ENCODE assay signal across 13 mouse cellular contexts in genomic region chr4:59422025-59422783, GRCm38 (mm10). TPM values are rescaled to one million over a fixed set of nuclear protein-coding genes. Genes with fewer than 3 reads are reported as not detected.
DNase-seq lines count a peak whose midpoint lies in the region; ATAC-seq and TF ChIP-seq lines count a peak whose summit lies in the region.
"Had no signal": no experiment of that assay in that cellular context is flagged by ENCODE, and none has a peak within 500 bp of the region (broad histone marks: within the 10 kb centered on the region; RNA-seq: fewer than 3 reads in every experiment).

No protein-coding gene starts in this region.

- H3K9me3 ChIP-seq in stomach, postnatal 0 days (ENCODE audit: control insufficient read depth, low read length) = no peaks in the 10 kb centered on the region
- no peaks in the 10 kb centered on the region for H3K9me3 ChIP-seq in intestine, embryonic 16.5 days (ENCODE audit: control insufficient read depth, low read length)
- H3K9me3 ChIP-seq: embryonic facial prominence, embryonic 15.5 days had no signal

- H3K27me3 ChIP-seq in stomach, postnatal 0 days (ENCODE audit: control insufficient read depth, insufficient read depth, low read length) = no peaks in the 10 kb centered on the region
- H3K27me3 ChIP-seq in intestine, embryonic 16.5 days (replicated peaks; ENCODE audit: control insufficient read depth, insufficient read depth, low read length) = no peaks in the 10 kb centered on the region
- H3K27me3 ChIP-seq: embryonic facial prominence, embryonic 15.5 days had no signal

- no peaks in the 10 kb centered on the region for H3K36me3 ChIP-seq in stomach, postnatal 0 days (ENCODE audit: control insufficient read depth, insufficient read depth, low read length)
- H3K36me3 ChIP-seq in intestine, embryonic 16.5 days (ENCODE audit: control insufficient read depth, insufficient read depth, low read length) = no peaks in the 10 kb centered on the region
- H3K36me3 ChIP-seq: embryonic facial prominence, embryonic 15.5 days had no signal

- no peak for TF ChIP-seq CTCF in stomach, postnatal 0 days (IDR thresholded peaks at IDR 0.05; ENCODE audit: low read depth)

- H3K9ac ChIP-seq in stomach, postnatal 0 days (ENCODE audit: low read length) = no peak overlapping the region
- no peak overlapping the region for H3K9ac ChIP-seq in intestine, embryonic 16.5 days (ENCODE audit: low read depth, low read length)
- H3K9ac ChIP-seq: embryonic facial prominence, embryonic 15.5 days had no signal

- no peak overlapping the region for H3K4me2 ChIP-seq in stomach, postnatal 0 days (replicated peaks; ENCODE audit: low read depth)
- H3K4me2 ChIP-seq in intestine, embryonic 16.5 days (ENCODE audit: low read depth, low read length) = no peak overlapping the region
- H3K4me2 ChIP-seq: embryonic facial prominence, embryonic 15.5 days had no signal

- DNase-seq in adrenal gland, adult 8-10 months = peak; percentile 15
- no peak for DNase-seq in adrenal gland, adult 18-20 months (ENCODE audit: low spot score in 2 of 2)
- DNase-seq in ovary, adult 18-20 months (ENCODE audit: low spot score) = peak; percentile 67
- DNase-seq in ovary, postnatal 10 days (ENCODE audit: low spot score) = no peak
- DNase-seq in lung, postnatal 14 days = peak; percentile 16
- peak; percentile 39 for DNase-seq in stomach, postnatal 0 days (ENCODE audit: low spot score)
- DNase-seq in thymus, postnatal 10 days (ENCODE audit: low spot score in 2 of 2) = no peak
- DNase-seq: cerebellum, adult 18-20 months; heart, adult 2 months; kidney, adult 11 months had no signal

- H3K27ac ChIP-seq in stomach, postnatal 0 days (replicated peaks) = peak overlapping the region; percentile 83
- H3K27ac ChIP-seq in intestine, embryonic 16.5 days (ENCODE audit: low read length) = no peak overlapping the region
- H3K27ac ChIP-seq: embryonic facial prominence, embryonic 15.5 days; heart, adult 2 months had no signal

- no peak for TF ChIP-seq EP300 in stomach, postnatal 0 days (optimal IDR thresholded peaks at IDR 0.05)

- ATAC-seq in stomach, postnatal 0 days (ENCODE audit: low FRiP score, low TSS enrichment) = 0 out of 2 replicates have a peak, but pooled peaks have one; percentile 22
- no peak for ATAC-seq in intestine, embryonic 16.5 days

- 31% methylated on average over 5 of the region's 5 CpGs for whole genome bisulfite sequencing in stomach, postnatal 0 days
- 40% methylated on average over 5 of the region's 5 CpGs for WGBS in intestine, embryonic 16.5 days

- no peaks in the 10 kb centered on the region for H3K4me1 ChIP-seq in stomach, postnatal 0 days (replicated peaks; ENCODE audit: control insufficient read depth, insufficient read depth)
- H3K4me1 ChIP-seq in intestine, embryonic 16.5 days (ENCODE audit: control insufficient read depth, insufficient read depth, low read length) = 0 out of 2 replicates have a peak, but pooled peaks cover 2% of the 10 kb centered on the region
- H3K4me1 ChIP-seq: embryonic facial prominence, embryonic 15.5 days had no signal

- H3K4me3 ChIP-seq in stomach, postnatal 0 days (ENCODE audit: low read depth, low read length) = no peak overlapping the region
- no peak overlapping the region for H3K4me3 ChIP-seq in intestine, embryonic 16.5 days (ENCODE audit: low read length)
- H3K4me3 ChIP-seq: embryonic facial prominence, embryonic 15.5 days; heart, adult 2 months; myocyte had no signal

RNA-seq across cellular contexts. Expression of gene Susd1, which starts 16.2 kb away (rescaled TPM):
- 1 to 10 TPM; 3.7 to 7.8 (median 4.9) TPM for total RNA-seq in adrenal gland, adult 8-10 months (2022)
- 1 to 10 TPM; 3.8 to 4.7 TPM for total RNA-seq in adrenal gland, adult 18-20 months (2021)
- 3.2 and 3.4 TPM in 2 replicates for polyA plus RNA-seq in stomach, postnatal 0 days (2015; fragmentation: Nextera tagmentation; extraction: Ambion mirVana)
- polyA plus RNA-seq in intestine, embryonic 16.5 days (2015; fragmentation: Nextera tagmentation; extraction: Ambion mirVana) = 12.7 and 13.0 TPM in 2 replicates

Comparison
In these comparisons a context has a peak if more than half of its experiments do, and no peak if none do; other contexts are left out.
1. DNase-seq: peak in adrenal gland, adult 8-10 months (single experiment), ovary, adult 18-20 months (single experiment), lung, postnatal 14 days (single experiment) and stomach, postnatal 0 days (single experiment); none in adrenal gland, adult 18-20 months (0 of 2), ovary, postnatal 10 days (single experiment) and thymus, postnatal 10 days (0 of 2).